Mouse (Mus musculus) monocyte, adult 2 months (primary cell): ENCODE measurements around the gene Ech1.

ENCODE experiments used
- DNase-seq, 2 experiments: peaks; one replicate each; pipeline ENCODE4 v3.0.0; 2022; ENCODE audit warnings: low spot score in 2 of 2, low read depth in 1 of 2

The Ech1 gene

GRCm38 (mm10) chr7:28802846-28803588 is 22.0 kb upstream of the Ech1 start:
- no peak for DNase-seq

GRCm38 (mm10) chr7:28803756-28804155 is 21.3 kb upstream of the Ech1 start:
- no peak for DNase-seq

GRCm38 (mm10) chr7:28806869-28807268 is 18.1 kb upstream of the Ech1 start:
- no peak for DNase-seq

GRCm38 (mm10) chr7:28807641-28808220 is 17.3 kb upstream of the Ech1 start:
- DNase-seq, result no peak

- DNase-seq, result peak in 1 of 2 experiments; percentile 32
Observed at GRCm38 (mm10) chr7:28808221-28808941, 16.6 kb upstream of the Ech1 start, which contains the start of gene Hnrnpl. Hnrnpl (plus strand) TSS chr7:28808541.

- peak; percentile 78 to 89 for DNase-seq
Observed at GRCm38 (mm10) chr7:28808957-28809393, 16.0 kb upstream of the Ech1 start.

GRCm38 (mm10) chr7:28809401-28810089 is 15.5 kb upstream of the Ech1 start:
- DNase-seq, result peak in 1 of 2 experiments; percentile 57

- DNase-seq, result peak; percentile 99 to 100
Observed at GRCm38 (mm10) chr7:28810107-28811066, 14.6 kb upstream of the Ech1 start.

- DNase-seq, result peak; percentile 52 to 75
Observed at GRCm38 (mm10) chr7:28811228-28811627, 13.8 kb upstream of the Ech1 start.

GRCm38 (mm10) chr7:28811640-28812275 is 13.3 kb upstream of the Ech1 start:
- no peak for DNase-seq

- no peak for DNase-seq
Observed at GRCm38 (mm10) chr7:28812436-28812835, 12.6 kb upstream of the Ech1 start.

GRCm38 (mm10) chr7:28812949-28813348 is 12.1 kb upstream of the Ech1 start:
- no peak for DNase-seq

GRCm38 (mm10) chr7:28814306-28815034 is 10.5 kb upstream of the Ech1 start:
- DNase-seq, result no peak

GRCm38 (mm10) chr7:28815230-28815629 is 9.8 kb upstream of the Ech1 start:
- no peak for DNase-seq

- DNase-seq, result no peak
Observed at GRCm38 (mm10) chr7:28816201-28816600, 8.8 kb upstream of the Ech1 start.

- no peak for DNase-seq
Observed at GRCm38 (mm10) chr7:28816920-28817319, 8.1 kb upstream of the Ech1 start.

GRCm38 (mm10) chr7:28817524-28817923 is 7.5 kb upstream of the Ech1 start:
- no peak for DNase-seq

GRCm38 (mm10) chr7:28817957-28818356 is 7.1 kb upstream of the Ech1 start:
- DNase-seq, result no peak

- no peak for DNase-seq
Observed at GRCm38 (mm10) chr7:28818436-28818835, 6.6 kb upstream of the Ech1 start.
